Mouse (Mus musculus) spleen, adult 18-20 months (tissue): ENCODE results near the gene Wdfy3.

Experiments
- DNase-seq, 2 experiments: peaks; one replicate each; pipeline ENCODE4 v3.0.0; 2022; ENCODE audit warnings: mixed read lengths in 2 of 2

Wdfy3 gene

GRCm38 (mm10) chr5:101826531-101826970 lies 243.2 kb downstream of the Wdfy3 start:
- DNase-seq: no peak

- no peak for DNase-seq
These were observed 244.4 kb downstream of the Wdfy3 start for GRCm38 (mm10) chr5:101825111-101825911.

GRCm38 (mm10) chr5:101822311-101822670 lies 247.4 kb downstream of the Wdfy3 start:
- DNase-seq: no peak

- no peak for DNase-seq
These were observed 248.0 kb downstream of the Wdfy3 start for GRCm38 (mm10) chr5:101821491-101822310.

GRCm38 (mm10) chr5:101821052-101821451 lies 248.7 kb downstream of the Wdfy3 start:
- DNase-seq: no peak

- DNase-seq: no peak
These were observed 249.9 kb downstream of the Wdfy3 start for GRCm38 (mm10) chr5:101819844-101820243.

GRCm38 (mm10) chr5:101819216-101819615 lies 250.5 kb downstream of the Wdfy3 start:
- DNase-seq: no peak

GRCm38 (mm10) chr5:101816822-101817221 lies 252.9 kb downstream of the Wdfy3 start:
- no peak for DNase-seq

GRCm38 (mm10) chr5:101811296-101812169 lies 258.2 kb downstream of the Wdfy3 start:
- DNase-seq: no peak

GRCm38 (mm10) chr5:101802358-101803022 lies 267.2 kb downstream of the Wdfy3 start:
- DNase-seq: no peak

GRCm38 (mm10) chr5:101801891-101802290 lies 267.8 kb downstream of the Wdfy3 start:
- no peak for DNase-seq

GRCm38 (mm10) chr5:101792665-101793064 lies 277.1 kb downstream of the Wdfy3 start:
- DNase-seq: no peak

- no peak for DNase-seq
These were observed 279.2 kb downstream of the Wdfy3 start for GRCm38 (mm10) chr5:101790560-101790959.

GRCm38 (mm10) chr5:101789770-101790169 lies 280.0 kb downstream of the Wdfy3 start:
- no peak for DNase-seq

- DNase-seq: no peak
These were observed 283.7 kb downstream of the Wdfy3 start for GRCm38 (mm10) chr5:101785921-101786614.

GRCm38 (mm10) chr5:101784787-101785186 lies 284.9 kb downstream of the Wdfy3 start:
- DNase-seq: no peak

- DNase-seq: no peak
These were observed 285.4 kb downstream of the Wdfy3 start for GRCm38 (mm10) chr5:101784328-101784727.
